Mouse (Mus musculus) liver, embryonic 14.5 days (tissue): ENCODE data around the gene Hormad2. TPM values are rescaled to one million over a fixed set of nuclear protein-coding genes. Genes with fewer than 3 reads are reported as not detected.

Source experiments
- ATAC-seq: fragments of 200-750 bp; cut with Nextera tagmentation; 2 replicates; pipeline ENCODE4 v1.8.0; 2017; ENCODE audit warnings: moderate number of reproducible peaks, mild to moderate bottlenecking, moderate library complexity; ENCODE audit not compliant: insufficient read depth
- DNase-seq, 3 experiments: peaks; one replicate each; pipeline ENCODE4 v3.0.0-alpha.2; 2012 to 2013; ENCODE audit warnings: low read depth in 3 of 3, low spot score in 3 of 3
- H3K27ac ChIP-seq: fragments of 300-500 bp; sonication (generic); 2 replicates; pipeline ENCODE4 v1.5.1; 2014; ENCODE audit warnings: moderate library complexity, mild to moderate bottlenecking, control low read depth, inconsistent platforms
- H3K27me3 ChIP-seq: fragments of 300-500 bp; sonication (generic); 2 replicates; pipeline ENCODE4 v1.6.1; 2014; ENCODE audit warnings: mild to moderate bottlenecking, low read length, moderate library complexity; ENCODE audit not compliant: control insufficient read depth, insufficient read depth
- H3K36me3 ChIP-seq: fragments of 300-500 bp; sonication (generic); replicated peaks from 2 replicates; pipeline ENCODE4 v1.6.1; 2014; ENCODE audit warnings: low read depth; ENCODE audit not compliant: control insufficient read depth, insufficient read depth
- H3K4me1 ChIP-seq, 2 experiments: fragments of 200-500 bp in 1 of 2; fragments of 300-500 bp in 1 of 2; sonication (generic) in 1 of 2; replicated peaks; 2 replicates each; pipeline ENCODE4 v1.6.1; 2012 to 2014; ENCODE audit warnings: antibody characterized with exemption in 1 of 2, inconsistent platforms in 1 of 2, low read length in 1 of 2; ENCODE audit not compliant: control insufficient read depth in 2 of 2, insufficient read depth in 2 of 2
- H3K4me2 ChIP-seq: fragments of 300-500 bp; sonication (generic); 2 replicates; pipeline ENCODE4 v1.6.1; 2014; ENCODE audit warnings: low read depth, mild to moderate bottlenecking, control low read depth, moderate library complexity
- H3K4me3 ChIP-seq, 2 experiments: fragments of 200-500 bp in 1 of 2; fragments of 300-500 bp in 1 of 2; sonication (generic) in 1 of 2; 2 replicates each; pipeline ENCODE4 v1.5.1; 2012 to 2014; ENCODE audit warnings: low read depth in 2 of 2, low read length in 2 of 2, mild to moderate bottlenecking in 2 of 2, control low read depth in 1 of 2, inconsistent platforms in 1 of 2, moderate library complexity in 1 of 2; ENCODE audit not compliant: insufficient read depth in 1 of 2
- H3K9ac ChIP-seq: fragments of 300-500 bp; sonication (generic); replicated peaks from 2 replicates; pipeline ENCODE4 v1.6.1; 2014; ENCODE audit warnings: mild to moderate bottlenecking, control low read depth, moderate library complexity
- H3K9me3 ChIP-seq: fragments of 300-500 bp; sonication (generic); 2 replicates; pipeline ENCODE4 v1.6.1; 2016; ENCODE audit warnings: low read length, mixed read lengths; ENCODE audit not compliant: control insufficient read depth
- CTCF ChIP-seq: IDR thresholded peaks from 2 replicates; pipeline ENCODE4 v1.5.1; 2016; ENCODE audit warnings: antibody characterized with exemption, low read depth, control low read depth
- EP300 ChIP-seq: IDR thresholded peaks from 2 replicates; pipeline ENCODE4 v1.6.1; 2016; ENCODE audit warnings: antibody characterized with exemption, low read depth
- WGBS: fragments of 180-500 bp; shearing (Covaris S2); extraction: QIAGEN DNeasy Blood & Tissue Kit; methylation state at CpG from one replicate; pipeline ENCODE4 v1.1.7; 2014; ENCODE audit not compliant: insufficient replicate concordance; 5-methylcytosine and 5-hydroxymethylcytosine counted together
- polyA plus RNA-seq, 2 experiments: library from polyadenylated mRNA; depleted of rRNA in 1 of 2; stranded (reverse) in 1 of 2; unstranded in 1 of 2; fragments of >200 nt; fragmentation: Nextera tagmentation in 1 of 2; extraction: Ambion mirVana in 1 of 2; gene quantifications; 2 replicates each; pipeline versions ENCODE4 v1.2.1 to v1.2.3; 2012 to 2014

The Hormad2 gene
- polyA plus RNA-seq, 2 experiments: 0.32 to 0.33 TPM

- Histone ChIP-seq H3K27ac (no peak overlapping the region), H3K36me3 (no peaks in the 10 kb centered on the region), H3K9ac (no peak overlapping the region), H3K4me2 (no peak overlapping the region), H3K4me1 (no peaks in the 10 kb centered on the region), H3K4me3 (no peak overlapping the region), H3K9me3 (no peaks in the 10 kb centered on the region), H3K27me3 (no peaks in the 10 kb centered on the region)
- DNase-seq: no peak
- ATAC-seq: no peak
- no peak for TF ChIP-seq CTCF
- TF ChIP-seq EP300: no peak
- 66% methylated on average over 12 of the region's 12 CpGs for WGBS
Observed at GRCm38 (mm10) chr11:4452467-4453184, 11.7 kb upstream of the Hormad2 start.

DNA sequence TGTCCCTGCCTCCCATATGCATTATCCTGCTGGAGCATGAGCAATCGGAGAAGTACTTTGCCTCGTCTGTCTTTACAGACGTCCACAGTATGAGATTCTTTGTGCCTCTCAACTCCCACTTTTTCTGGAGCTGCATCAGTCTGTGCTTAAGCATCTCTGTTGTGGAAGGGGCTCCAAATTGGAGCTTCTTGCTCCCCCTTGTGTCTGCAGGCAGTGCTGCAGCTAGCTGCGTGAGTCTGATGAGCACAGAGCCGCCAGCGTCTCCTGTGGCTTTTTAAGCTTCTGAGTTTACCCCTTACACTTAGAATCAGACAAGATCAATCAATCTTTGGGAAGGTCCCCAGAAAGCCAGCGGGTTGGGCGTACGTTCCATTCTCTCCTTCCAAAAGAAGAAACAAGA is 10.2 kb upstream of the Hormad2 start:
- H3K4me2 ChIP-seq: no peak overlapping the region
- DNase-seq: peak; percentile 24 to 33 (median 30)
- no peak overlapping the region for H3K4me3 ChIP-seq
- ATAC-seq: no peak
- TF ChIP-seq CTCF (peak; percentile 89), EP300 (no peak)
- no peaks in the 10 kb centered on the region for H3K27me3 ChIP-seq
- H3K36me3 ChIP-seq: no peaks in the 10 kb centered on the region
- no peaks in the 10 kb centered on the region for H3K9me3 ChIP-seq
- H3K9ac ChIP-seq: no peak overlapping the region
- no peaks in the 10 kb centered on the region for H3K4me1 ChIP-seq
- no peak overlapping the region for H3K27ac ChIP-seq
- WGBS: 18% methylated on average over 9 of the region's 9 CpGs

- H3K27me3 ChIP-seq: no peaks in the 10 kb centered on the region
- WGBS: 80% methylated on average over 9 of the region's 9 CpGs
Observed at GRCm38 (mm10) chr11:4446195-4446868, 5.4 kb upstream of the Hormad2 start.

DNA sequence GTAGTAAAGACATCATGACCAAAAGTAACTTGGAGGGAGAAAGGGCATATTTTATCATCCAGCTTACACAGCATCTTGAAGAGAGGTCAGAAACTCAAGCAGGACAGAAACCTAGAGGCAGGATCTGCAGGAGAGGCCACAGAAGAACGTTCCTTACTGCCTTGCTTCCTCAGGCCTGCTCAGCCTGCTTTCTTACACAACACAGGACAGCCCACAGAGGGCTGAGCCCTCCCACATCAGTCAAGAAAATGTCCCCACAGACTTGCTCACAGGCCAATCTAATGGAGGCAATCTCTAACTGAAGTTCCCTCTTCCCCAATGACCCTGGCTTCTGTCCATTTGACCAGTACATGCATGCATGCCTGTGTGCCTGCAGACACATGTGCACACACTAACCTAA is 1.4 kb upstream of the Hormad2 start:
- Histone ChIP-seq H3K4me1 (no peaks in the 10 kb centered on the region), H3K27ac (no peak overlapping the region), H3K9me3 (no peaks in the 10 kb centered on the region), H3K36me3 (no peaks in the 10 kb centered on the region), H3K9ac (no peak overlapping the region), H3K4me3 (no peak overlapping the region), H3K4me2 (no peak overlapping the region), H3K27me3 (no peaks in the 10 kb centered on the region)
- 12% methylated on average over 1 of the region's 1 CpGs for WGBS
- DNase-seq (no peak), ATAC-seq (no peak)
- TF ChIP-seq EP300 (no peak), CTCF (no peak)

More at GRCm38 (mm10) chr11:4446195-4446868, 5.4 kb upstream of the Hormad2 start:
- Histone ChIP-seq H3K4me1 (no peaks in the 10 kb centered on the region), H3K36me3 (no peaks in the 10 kb centered on the region), H3K4me3 (no peak overlapping the region), H3K9me3 (no peaks in the 10 kb centered on the region), H3K9ac (no peak overlapping the region), H3K4me2 (no peak overlapping the region), H3K27ac (no peak overlapping the region)
- no peak for TF ChIP-seq EP300
- TF ChIP-seq CTCF: no peak
- DNase-seq (no peak), ATAC-seq (no peak)

- Histone ChIP-seq H3K36me3 (no peaks in the 10 kb centered on the region), H3K4me3 (no peak overlapping the region), H3K27ac (no peak overlapping the region), H3K27me3 (no peaks in the 10 kb centered on the region), H3K4me1 (no peaks in the 10 kb centered on the region), H3K9me3 (no peaks in the 10 kb centered on the region), H3K4me2 (no peak overlapping the region), H3K9ac (no peak overlapping the region)
- TF ChIP-seq EP300 (no peak), CTCF (no peak)
- ATAC-seq: no peak
- DNase-seq: no peak
- 41% methylated on average over 2 of the region's 2 CpGs for whole genome bisulfite sequencing
Observed at GRCm38 (mm10) chr11:4438211-4438610, 2.7 kb downstream of the Hormad2 start.
